Mouse (Mus musculus) embryonic facial prominence, embryonic 13.5 days (tissue): Measurements from ENCODE around the gene Csrp1. TPM values are rescaled to one million over a fixed set of nuclear protein-coding genes. Genes with fewer than 3 reads are reported as not detected.
A peak's percentile ranks its signal among the peaks of the same experiment; 100 is the strongest.

Experiments
- ATAC-seq: fragments of 200-750 bp; cut with Nextera tagmentation; 2 replicates; pipeline ENCODE4 v1.8.0; 2017; ENCODE audit warnings: low read depth; ENCODE audit not compliant: insufficient number of reproducible peaks, insufficient read depth, low FRiP score, low TSS enrichment
- H3K27ac ChIP-seq: fragments of 300-500 bp; sonication (generic); 2 replicates; pipeline ENCODE4 v1.5.1; 2015; ENCODE audit warnings: moderate library complexity, mild to moderate bottlenecking, inconsistent platforms
- H3K27me3 ChIP-seq: fragments of 300-500 bp; sonication (generic); 2 replicates; pipeline ENCODE4 v1.6.1; 2015; ENCODE audit warnings: mild to moderate bottlenecking, inconsistent platforms
- H3K36me3 ChIP-seq: fragments of 300-500 bp; sonication (generic); 2 replicates; pipeline ENCODE4 v1.6.1; 2015; ENCODE audit warnings: mild to moderate bottlenecking, inconsistent platforms
- H3K4me1 ChIP-seq: fragments of 300-500 bp; sonication (generic); 2 replicates; pipeline ENCODE4 v1.6.1; 2015; ENCODE audit warnings: inconsistent platforms
- H3K4me2 ChIP-seq: fragments of 300-500 bp; sonication (generic); 2 replicates; pipeline ENCODE4 v1.6.1; 2015; ENCODE audit warnings: moderate library complexity, mild to moderate bottlenecking, inconsistent platforms
- H3K4me3 ChIP-seq: fragments of 300-500 bp; sonication (generic); 2 replicates; pipeline ENCODE4 v1.5.1; 2015; ENCODE audit warnings: mild to moderate bottlenecking, inconsistent platforms
- H3K9ac ChIP-seq: fragments of 300-500 bp; sonication (generic); 2 replicates; pipeline ENCODE4 v1.6.1; 2015; ENCODE audit warnings: mild to moderate bottlenecking, inconsistent platforms
- H3K9me3 ChIP-seq: fragments of 300-500 bp; sonication (generic); 2 replicates; pipeline ENCODE4 v1.6.1; 2016; ENCODE audit warnings: inconsistent platforms
- WGBS: fragments of 180-500 bp; shearing (Covaris S2); methylation state at CpG from one replicate; pipeline ENCODE4 v1.1.7; 2015; ENCODE audit warnings: mixed read lengths; 5-methylcytosine and 5-hydroxymethylcytosine counted together
- polyA plus RNA-seq: library from polyadenylated mRNA; unstranded; fragments of >200 nt; fragmentation: Nextera tagmentation; extraction: Ambion mirVana; gene quantifications from 2 replicates; pipeline ENCODE4 v1.2.1, GENCODE M21; 2015

The Csrp1 gene
- polyA plus RNA-seq, 1 experiment from 2014 or later = 77.0 TPM

DNA sequence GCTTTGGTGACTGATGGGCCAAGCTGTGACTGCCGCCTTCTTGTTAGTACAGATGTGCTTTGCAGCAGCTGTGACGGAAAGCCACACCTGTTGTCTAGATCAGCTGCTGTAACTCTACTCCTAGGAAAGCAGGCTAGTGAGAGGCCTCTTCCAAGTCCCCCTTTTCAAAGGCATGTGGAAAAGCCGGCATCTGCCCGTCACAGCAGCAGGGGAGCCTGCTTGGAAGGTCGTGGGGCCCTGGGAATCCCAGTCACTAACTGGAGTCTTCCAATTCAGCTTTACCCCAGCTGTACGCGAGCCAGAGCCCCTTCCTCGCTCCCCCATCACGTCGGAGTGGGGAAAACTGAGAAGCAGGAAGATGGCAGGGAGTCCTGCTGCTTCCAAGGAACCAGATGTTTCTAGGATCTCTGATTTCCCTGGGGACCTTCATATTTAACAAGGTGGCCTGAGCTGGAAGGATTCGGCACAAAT, 21.4 kb upstream of the Csrp1 start:
- Histone ChIP-seq H3K4me3 (peak overlapping the region; percentile 35), H3K4me2 (peak overlapping the region; percentile 71), H3K27ac (peak overlapping the region; percentile 44), H3K4me1 (peaks cover 27% of the 10 kb centered on the region), H3K27me3 (peaks cover 5% of the 10 kb centered on the region; the same call in 1 of the 2 replicates), H3K36me3 (no peaks in the 10 kb centered on the region), H3K9ac (peak overlapping the region; percentile 57), H3K9me3 (0 out of 2 replicates have a peak, but pooled peaks cover 2% of the 10 kb centered on the region)
- WGBS = 2% methylated on average over 11 of the region's 11 CpGs
- no peak for ATAC-seq

DNA sequence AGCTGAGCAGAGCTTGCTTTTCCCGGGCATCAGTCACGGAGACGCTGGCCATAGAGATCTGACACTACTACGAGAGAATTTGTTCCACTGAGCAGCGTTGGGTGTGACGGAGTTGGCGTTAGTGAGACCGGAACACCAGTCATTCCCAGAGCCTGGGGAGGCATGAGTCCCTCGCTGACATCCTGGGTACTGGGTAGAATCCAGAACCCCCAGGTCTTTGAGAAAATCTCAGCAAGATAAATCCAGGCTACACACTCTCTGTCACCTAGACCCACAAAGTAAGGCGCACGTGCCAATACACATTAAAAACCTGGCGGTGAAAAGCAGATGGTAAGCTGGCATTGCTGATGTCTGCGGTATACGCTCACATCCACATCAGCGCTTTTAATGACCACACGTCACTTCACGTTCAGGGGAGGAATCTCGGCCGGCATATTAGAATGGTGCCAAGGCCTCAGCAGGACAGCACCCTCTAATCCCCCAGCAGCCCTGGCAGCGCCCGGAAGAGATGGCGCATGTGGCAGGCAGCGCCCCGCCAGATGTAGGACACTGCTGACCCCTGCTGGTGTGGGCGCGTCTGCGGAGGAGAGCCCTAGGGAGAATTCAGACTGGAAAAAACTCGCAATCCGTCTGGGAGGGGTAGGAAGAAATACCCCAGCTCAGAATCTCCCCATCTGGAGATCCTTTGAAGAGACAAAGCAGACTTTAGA, 20.7 kb upstream of the Csrp1 start:
- Histone ChIP-seq H3K4me2 (peak overlapping the region; percentile 71), H3K9me3 (0 out of 2 replicates have a peak, but pooled peaks cover 2% of the 10 kb centered on the region), H3K4me3 (peak overlapping the region; percentile 35), H3K27me3 (peaks cover 5% of the 10 kb centered on the region; the same call in 1 of the 2 replicates), H3K9ac (peak overlapping the region; percentile 57), H3K27ac (peak overlapping the region; percentile 44), H3K36me3 (no peaks in the 10 kb centered on the region), H3K4me1 (peaks cover 27% of the 10 kb centered on the region)
- ATAC-seq = peak; percentile 49; the same call in 1 of the 2 replicates
- under 1% methylated on average over 29 of the region's 29 CpGs for WGBS

DNA sequence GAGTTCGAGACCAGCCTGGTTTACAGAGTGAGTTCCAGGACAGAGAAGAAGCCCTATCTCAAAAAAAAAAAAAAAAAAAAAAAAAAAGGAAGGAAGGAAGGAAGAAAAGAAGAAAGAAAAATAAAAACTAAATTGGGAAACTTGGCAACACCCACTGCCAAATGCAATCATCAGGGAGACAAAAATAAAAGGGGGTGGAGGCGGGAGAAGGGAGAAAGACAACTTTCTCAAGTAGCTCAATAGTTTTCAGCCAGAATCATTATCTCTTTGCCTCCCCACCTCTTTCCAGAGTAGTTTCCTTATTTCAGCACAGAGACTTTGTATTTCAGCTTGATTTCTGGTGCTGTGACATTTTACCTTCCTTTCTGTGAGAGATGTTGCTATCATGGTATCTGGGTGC, 20.0 kb upstream of the Csrp1 start:
- peak overlapping the region; percentile 44; the same call in 1 of the 2 replicates for H3K27ac ChIP-seq
- H3K36me3 ChIP-seq = no peaks in the 10 kb centered on the region
- peak overlapping the region; percentile 57; the same call in 1 of the 2 replicates for H3K9ac ChIP-seq
- no peak for ATAC-seq
- 38% methylated on average over 2 of the region's 2 CpGs for WGBS
- H3K27me3 ChIP-seq = peaks cover 5% of the 10 kb centered on the region; the same call in 1 of the 2 replicates
- H3K4me1 ChIP-seq = peaks cover 27% of the 10 kb centered on the region
- H3K4me2 ChIP-seq = peak overlapping the region; percentile 71
- H3K9me3 ChIP-seq = 0 out of 2 replicates have a peak, but pooled peaks cover 2% of the 10 kb centered on the region
- no peak overlapping the region for H3K4me3 ChIP-seq

DNA sequence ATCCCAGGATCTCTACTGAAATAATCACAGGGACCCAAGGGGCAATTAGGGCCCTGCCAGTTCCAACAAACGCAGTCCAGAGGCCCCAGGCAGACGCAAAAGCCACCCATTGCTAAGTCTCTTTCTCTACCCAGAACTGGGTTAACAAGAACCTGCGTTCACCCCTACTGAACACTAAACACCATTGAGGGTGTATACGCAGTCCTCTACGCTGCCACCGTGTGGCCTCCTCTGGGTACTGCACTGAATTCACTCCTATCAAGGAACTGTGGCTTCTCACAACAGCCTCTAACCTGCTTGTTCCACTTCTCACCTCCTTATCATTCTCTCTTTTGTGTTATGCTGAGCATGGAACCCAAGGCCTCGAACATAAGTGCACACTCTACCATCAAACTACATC, 19.3 kb upstream of the Csrp1 start:
- Histone ChIP-seq H3K27ac (no peak overlapping the region), H3K9me3 (0 out of 2 replicates have a peak, but pooled peaks cover 2% of the 10 kb centered on the region), H3K4me2 (no peak overlapping the region), H3K9ac (no peak overlapping the region), H3K27me3 (peaks cover 5% of the 10 kb centered on the region; the same call in 1 of the 2 replicates), H3K36me3 (no peaks in the 10 kb centered on the region), H3K4me3 (no peak overlapping the region), H3K4me1 (peaks cover 27% of the 10 kb centered on the region)
- under 1% methylated on average over 7 of the region's 7 CpGs for WGBS
- ATAC-seq = no peak

DNA sequence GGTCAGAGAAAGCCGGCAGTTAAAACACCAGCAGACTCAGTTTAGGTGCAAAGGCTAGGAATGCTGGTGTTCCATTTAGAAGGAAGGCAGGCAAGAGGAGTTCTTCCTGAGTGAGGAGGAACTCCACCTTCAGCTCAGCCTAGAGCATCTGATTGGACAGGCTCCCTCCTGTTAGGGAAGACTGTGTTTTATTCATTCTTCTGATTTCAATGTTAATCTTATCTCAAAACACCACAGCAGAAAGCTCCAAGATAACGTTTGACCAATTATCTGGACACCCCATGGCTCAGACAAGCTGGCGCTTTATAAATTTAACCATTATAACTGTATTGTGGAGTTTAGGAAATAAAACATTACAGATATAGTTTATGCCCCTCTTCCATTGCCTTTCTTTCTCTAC, 18.5 kb upstream of the Csrp1 start:
- Histone ChIP-seq H3K9me3 (0 out of 2 replicates have a peak, but pooled peaks cover 2% of the 10 kb centered on the region), H3K36me3 (no peaks in the 10 kb centered on the region), H3K27ac (no peak overlapping the region), H3K27me3 (peaks cover 5% of the 10 kb centered on the region; the same call in 1 of the 2 replicates), H3K4me2 (no peak overlapping the region), H3K4me1 (peaks cover 27% of the 10 kb centered on the region), H3K9ac (no peak overlapping the region), H3K4me3 (no peak overlapping the region)
- WGBS = 46% methylated on average over 3 of the region's 3 CpGs
- no peak for ATAC-seq

DNA sequence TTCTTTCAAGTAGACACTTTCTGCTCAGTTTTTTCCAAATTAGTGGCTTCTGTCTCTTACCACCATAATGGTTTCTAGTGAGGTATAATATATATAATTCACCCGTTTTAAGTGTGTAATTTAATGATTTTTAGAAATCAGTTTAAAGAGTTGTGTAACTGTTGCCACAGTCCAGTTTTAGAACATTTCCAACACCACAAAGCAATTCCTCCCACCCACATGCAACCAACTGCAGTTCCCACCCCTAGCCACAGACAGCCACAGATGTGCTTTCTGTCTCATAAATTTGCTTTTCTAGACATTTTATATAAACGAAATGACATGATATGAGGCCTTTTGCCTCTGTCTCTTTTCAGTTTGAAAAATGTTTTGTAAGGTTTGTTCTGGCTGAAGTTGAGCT, 17.1 kb upstream of the Csrp1 start:
- no peaks in the 10 kb centered on the region for H3K9me3 ChIP-seq
- peaks cover 23% of the 10 kb centered on the region for H3K4me1 ChIP-seq
- ATAC-seq = no peak
- no peak overlapping the region for H3K4me3 ChIP-seq
- H3K9ac ChIP-seq = no peak overlapping the region
- no peaks in the 10 kb centered on the region for H3K36me3 ChIP-seq
- peaks cover 5% of the 10 kb centered on the region; the same call in 1 of the 2 replicates for H3K27me3 ChIP-seq
- no peak overlapping the region for H3K27ac ChIP-seq
- 70% methylated on average over 2 of the region's 2 CpGs for WGBS
- H3K4me2 ChIP-seq = no peak overlapping the region

DNA sequence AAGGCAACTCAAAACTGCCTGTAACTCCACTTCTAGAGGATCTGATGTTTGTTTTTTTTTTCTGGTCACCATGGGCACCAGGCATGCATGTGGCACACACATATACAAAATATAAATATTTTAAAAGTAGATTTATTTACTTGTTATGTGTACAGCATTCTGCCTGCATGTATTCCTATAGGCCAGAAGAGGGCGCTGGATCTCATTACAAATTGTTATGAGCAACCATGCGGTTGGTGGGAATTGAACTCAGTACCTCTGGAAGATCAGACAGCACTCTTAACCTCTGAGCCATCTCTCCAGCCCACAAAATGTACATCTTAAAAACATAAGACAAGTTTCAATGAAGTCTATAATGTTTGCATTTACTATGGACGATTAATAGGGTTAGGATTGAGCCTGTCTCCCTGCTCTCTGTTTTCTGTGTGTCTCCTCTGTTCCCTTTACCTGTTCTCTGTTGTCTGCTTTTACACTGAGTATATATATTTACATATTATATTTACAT, 15.5 kb upstream of the Csrp1 start:
- no peak overlapping the region for H3K9ac ChIP-seq
- H3K4me3 ChIP-seq = no peak overlapping the region
- peaks cover under 1% of the 10 kb centered on the region; the same call in 1 of the 2 replicates for H3K27me3 ChIP-seq
- WGBS = 58% methylated on average over 3 of the region's 3 CpGs
- H3K36me3 ChIP-seq = no peaks in the 10 kb centered on the region
- H3K4me2 ChIP-seq = no peak overlapping the region
- no peak for ATAC-seq
- H3K4me1 ChIP-seq = peaks cover 7% of the 10 kb centered on the region
- no peaks in the 10 kb centered on the region for H3K9me3 ChIP-seq
- H3K27ac ChIP-seq = no peak overlapping the region

DNA sequence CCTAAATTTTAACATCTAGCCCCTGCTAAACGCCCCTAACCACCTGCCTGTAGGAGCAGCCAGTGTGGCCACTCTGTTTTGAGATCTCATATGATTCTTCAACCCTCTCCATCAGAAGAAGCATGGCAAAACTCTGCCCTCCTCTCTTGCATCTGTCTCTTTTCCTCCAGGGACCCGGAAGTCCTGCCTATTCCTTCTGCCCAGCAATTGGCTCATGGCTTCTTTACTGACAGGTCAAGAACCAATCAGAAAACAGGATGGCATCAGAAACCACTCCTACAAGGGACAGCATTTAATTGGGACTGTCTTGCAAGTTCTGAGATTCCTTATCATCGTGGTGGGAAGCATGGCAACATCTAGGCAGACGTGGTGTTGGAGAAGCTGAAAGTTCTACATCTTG, 11.5 kb upstream of the Csrp1 start:
- no peak overlapping the region for H3K4me2 ChIP-seq
- no peaks in the 10 kb centered on the region for H3K9me3 ChIP-seq
- H3K27ac ChIP-seq = no peak overlapping the region
- no peaks in the 10 kb centered on the region for H3K36me3 ChIP-seq
- no peak overlapping the region for H3K4me3 ChIP-seq
- no peak overlapping the region for H3K9ac ChIP-seq
- no peaks in the 10 kb centered on the region for H3K27me3 ChIP-seq
- WGBS = 51% methylated on average over 4 of the region's 4 CpGs
- H3K4me1 ChIP-seq = no peaks in the 10 kb centered on the region
- no peak for ATAC-seq

DNA sequence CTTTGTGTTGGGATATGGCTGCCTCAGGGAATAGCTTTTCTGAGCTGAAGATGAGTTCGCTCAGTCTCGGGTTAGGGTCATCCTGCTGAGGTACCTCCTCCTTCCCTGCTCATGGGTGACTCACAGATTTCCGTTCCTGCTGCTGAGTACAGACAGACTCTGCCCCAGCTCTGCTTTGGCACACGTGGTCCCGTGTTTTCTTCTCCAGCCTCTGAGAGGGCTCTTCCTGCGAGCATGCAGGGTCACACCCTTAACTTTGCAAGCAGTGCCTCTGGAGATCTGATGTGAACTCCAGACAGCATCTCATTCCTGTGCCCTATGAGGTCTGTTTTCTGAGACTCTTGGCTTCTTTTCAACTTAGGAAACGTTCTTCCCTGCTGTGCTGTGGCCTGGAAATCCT, 8.7 kb upstream of the Csrp1 start:
- no peak overlapping the region for H3K4me2 ChIP-seq
- 39% methylated on average over 7 of the region's 7 CpGs for WGBS
- peak; percentile 20; the same call in 1 of the 2 replicates for ATAC-seq
- no peak overlapping the region for H3K4me3 ChIP-seq
- no peak overlapping the region for H3K27ac ChIP-seq
- H3K9ac ChIP-seq = no peak overlapping the region
- 0 out of 2 replicates have a peak, but pooled peaks cover 3% of the 10 kb centered on the region for H3K4me1 ChIP-seq
- H3K9me3 ChIP-seq = no peaks in the 10 kb centered on the region
- no peaks in the 10 kb centered on the region for H3K27me3 ChIP-seq
- no peaks in the 10 kb centered on the region for H3K36me3 ChIP-seq

DNA sequence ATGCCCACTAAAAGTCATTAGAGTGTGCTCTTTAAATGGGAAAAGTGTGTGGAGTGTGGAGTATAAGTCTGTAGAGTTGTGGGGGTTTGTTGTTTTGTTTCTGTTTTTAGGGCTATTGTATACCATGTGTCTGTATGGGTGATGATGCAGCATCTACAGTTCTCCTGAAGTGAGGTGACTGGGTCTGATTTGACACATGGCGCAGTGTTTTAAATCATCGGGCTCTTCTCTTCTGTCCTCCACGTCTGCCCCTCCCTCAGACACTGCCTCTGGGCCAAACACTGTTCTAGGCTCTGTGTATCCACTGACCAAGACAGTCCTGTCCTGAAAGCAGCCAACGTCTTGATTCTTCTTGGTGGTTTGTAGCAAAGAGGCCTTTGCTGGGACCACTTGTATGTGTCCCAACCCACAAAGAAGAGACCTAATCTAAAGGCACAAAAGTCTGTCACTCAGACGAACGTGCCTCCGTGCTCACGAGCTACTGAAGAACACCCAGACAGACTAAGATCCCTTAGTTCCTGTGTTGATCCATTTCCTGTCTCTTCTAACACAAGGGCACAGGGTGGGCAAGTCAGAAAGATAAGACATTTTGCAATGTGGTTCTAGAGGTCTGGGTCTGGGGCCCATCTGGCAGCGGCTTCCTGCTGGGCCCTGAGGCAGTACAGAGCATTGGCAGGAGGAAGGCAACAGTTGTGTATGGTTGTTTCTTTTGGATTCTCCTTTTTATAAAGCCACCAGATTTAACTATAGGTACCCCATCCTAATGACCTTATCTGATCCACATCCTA, 5.6 kb upstream of the Csrp1 start:
- H3K9me3 ChIP-seq = no peaks in the 10 kb centered on the region
- H3K4me3 ChIP-seq = no peak overlapping the region
- ATAC-seq = no peak
- H3K27me3 ChIP-seq = no peaks in the 10 kb centered on the region
- no peaks in the 10 kb centered on the region for H3K36me3 ChIP-seq
- no peak overlapping the region for H3K9ac ChIP-seq
- H3K27ac ChIP-seq = no peak overlapping the region
- 0 out of 2 replicates have a peak, but pooled peaks cover 3% of the 10 kb centered on the region for H3K4me1 ChIP-seq
- 74% methylated on average over 9 of the region's 9 CpGs for WGBS
- H3K4me2 ChIP-seq = no peak overlapping the region

DNA sequence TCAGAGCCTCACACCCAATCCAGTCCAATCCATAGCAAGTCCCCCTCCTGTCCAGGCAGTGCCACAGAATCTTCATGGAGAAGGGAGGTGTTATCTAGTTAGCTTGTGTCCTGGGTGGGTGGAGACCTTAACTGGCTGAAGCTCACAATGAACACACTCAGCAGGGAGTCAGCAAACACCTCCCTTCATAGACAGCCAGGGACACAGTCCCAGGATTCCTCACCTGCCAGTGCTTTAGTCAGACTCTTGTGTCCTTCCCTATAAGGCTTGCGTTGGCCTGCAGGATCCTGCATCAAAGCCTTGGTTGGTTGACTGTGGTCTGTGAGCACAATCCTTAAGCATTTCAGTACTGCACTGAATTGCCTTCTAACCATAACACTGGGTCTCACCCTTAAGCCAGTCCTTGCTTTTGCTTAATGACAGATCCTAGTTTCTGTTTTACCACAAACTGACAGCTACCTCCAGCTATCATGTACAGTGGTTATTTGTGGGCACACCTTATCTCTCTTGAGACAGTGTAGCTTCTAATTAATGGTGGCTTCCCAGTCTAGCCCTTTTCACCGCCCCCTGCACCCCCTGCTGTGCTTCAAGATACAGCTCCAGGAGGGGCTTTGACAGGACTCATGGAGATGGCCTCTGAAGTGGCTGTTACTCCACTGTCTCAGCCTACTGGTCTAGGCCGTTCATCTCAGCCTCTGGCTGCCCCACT, 4.8 kb upstream of the Csrp1 start:
- H3K9ac ChIP-seq = no peak overlapping the region
- no peaks in the 10 kb centered on the region for H3K9me3 ChIP-seq
- no peaks in the 10 kb centered on the region for H3K27me3 ChIP-seq
- H3K36me3 ChIP-seq = no peaks in the 10 kb centered on the region
- ATAC-seq = no peak
- no peak overlapping the region for H3K4me3 ChIP-seq
- no peak overlapping the region for H3K27ac ChIP-seq
- H3K4me2 ChIP-seq = no peak overlapping the region
- peaks cover 6% of the 10 kb centered on the region for H3K4me1 ChIP-seq
- WGBS = 64% methylated on average over 3 of the region's 3 CpGs
